Mouse (Mus musculus): ENCODE results near the gene Stard13. TPM values are rescaled to one million over a fixed set of nuclear protein-coding genes. Genes with fewer than 3 reads are reported as not detected.

The Stard13 gene
- total and polyA plus RNA-seq, 3 experiments, result not detected

GRCm38 (mm10) chr5:151046131-151046530 lies 187.5 kb downstream of the Stard13 start (continued):
- TF ChIP-seq ETS1 (IDR thresholded peaks at IDR 0.05; ENCODE audit: low read depth, low read length) (no peak), ZKSCAN1 (IDR thresholded peaks at IDR 0.05; ENCODE audit: low read depth, low read length) (no peak), SIN3A (IDR thresholded peaks at IDR 0.05; ENCODE audit: low read length) (no peak)

GRCm38 (mm10) chr5:151042911-151043310 lies 190.7 kb downstream of the Stard13 start:
- Histone ChIP-seq H3K27me3 (ENCODE audit: control insufficient read depth in 1 of 2, insufficient read depth in 2 of 2, low read length in 2 of 2) (no peaks in the 10 kb centered on the region), H3K9me3 (replicated peaks; ENCODE audit: insufficient read depth, low read length) (no peaks in the 10 kb centered on the region), H3K4me1 (ENCODE audit: control insufficient read depth in 1 of 2, insufficient read depth in 2 of 2, low read length in 2 of 2) (no peaks in the 10 kb centered on the region), H3K36me3 (ENCODE audit: control insufficient read depth in 1 of 2, insufficient read depth in 2 of 2, low read length in 2 of 2) (no peaks in the 10 kb centered on the region), H3K79me2 (ENCODE audit: control insufficient read depth, insufficient read depth, low read length, poor library complexity) (no peaks in the 10 kb centered on the region), H3K9ac (ENCODE audit: control insufficient read depth, low read depth, low read length, poor library complexity, severe bottlenecking) (no peak overlapping the region), H3K27ac (ENCODE audit: control insufficient read depth, low read depth, low read length) (no peak overlapping the region), H3K4me3 (ENCODE audit: control insufficient read depth in 1 of 2, insufficient read depth in 1 of 2, low read depth in 2 of 2, low read length in 2 of 2) (no peak overlapping the region)
- TF ChIP-seq HCFC1 (IDR thresholded peaks at IDR 0.05; ENCODE audit: low read depth, low read length) (no peak), TCF12 (IDR thresholded peaks at IDR 0.05; ENCODE audit: low read depth, low read length) (no peak), MXI1 (IDR thresholded peaks at IDR 0.05; ENCODE audit: low read depth, low read length) (no peak), GATA1 (IDR thresholded peaks at IDR 0.05; ENCODE audit: low read depth, low read length) (no peak), MAFK (IDR thresholded peaks at IDR 0.05; ENCODE audit: borderline replicate concordance, low read depth, low read length) (no peak), ZMIZ1 (IDR thresholded peaks at IDR 0.05; ENCODE audit: low read depth, low read length) (no peak), ELF1 (IDR thresholded peaks at IDR 0.05; ENCODE audit: low read depth, low read length) (no peak), CHD2 (IDR thresholded peaks at IDR 0.05; ENCODE audit: low read length) (no peak), POLR2AphosphoS2 (IDR thresholded peaks at IDR 0.05; ENCODE audit: low read length) (no peak), JUND (IDR thresholded peaks at IDR 0.05; ENCODE audit: low read depth, low read length) (no peak), E2F4 (IDR thresholded peaks at IDR 0.05; ENCODE audit: borderline replicate concordance, low read depth, low read length) (no peak), MEF2A (IDR thresholded peaks at IDR 0.05; ENCODE audit: extremely low read depth, insufficient replicate concordance, low read depth, low read length, poor library complexity, severe bottlenecking) (no peak), RAD21 (IDR thresholded peaks at IDR 0.05; ENCODE audit: low read depth, low read length) (no peak), UBTF (IDR thresholded peaks at IDR 0.05; ENCODE audit: borderline replicate concordance, insufficient read depth, low read depth, low read length) (no peak), TBP (IDR thresholded peaks at IDR 0.05; ENCODE audit: low read depth, low read length) (no peak)
- no peak for DNase-seq (ENCODE audit: low read depth, low spot score)

- no peaks in the 10 kb centered on the region for H3K27me3 ChIP-seq (ENCODE audit: control insufficient read depth in 1 of 2, insufficient read depth in 2 of 2, low read length in 2 of 2)
- no peak for TF ChIP-seq MAX (IDR thresholded peaks at IDR 0.05; ENCODE audit: low read length)
- no peak for TF ChIP-seq USF1 (IDR thresholded peaks at IDR 0.05; ENCODE audit: low read depth, low read length)
- TF ChIP-seq RAD21 (IDR thresholded peaks at IDR 0.05; ENCODE audit: low read depth, low read length), result no peak
- no peak for TF ChIP-seq ZKSCAN1 (IDR thresholded peaks at IDR 0.05; ENCODE audit: low read depth, low read length)
- no peak for TF ChIP-seq ZMIZ1 (IDR thresholded peaks at IDR 0.05; ENCODE audit: low read depth, low read length)
- TF ChIP-seq TCF12 (IDR thresholded peaks at IDR 0.05; ENCODE audit: low read depth, low read length), result no peak
- no peak for TF ChIP-seq RCOR1 (IDR thresholded peaks at IDR 0.05; ENCODE audit: low read depth, low read length)
- no peak for TF ChIP-seq TAL1 (IDR thresholded peaks at IDR 0.05; ENCODE audit: low read length)
- no peak for TF ChIP-seq ETS1 (IDR thresholded peaks at IDR 0.05; ENCODE audit: low read depth, low read length)
- TF ChIP-seq GATA1 (IDR thresholded peaks at IDR 0.05; ENCODE audit: low read depth, low read length), result no peak
- no peak for TF ChIP-seq CHD2 (IDR thresholded peaks at IDR 0.05; ENCODE audit: low read length)
- no peaks in the 10 kb centered on the region for H3K9me3 ChIP-seq (replicated peaks; ENCODE audit: insufficient read depth, low read length)
- H3K27ac ChIP-seq (ENCODE audit: control insufficient read depth, low read depth, low read length), result no peak overlapping the region
- H3K36me3 ChIP-seq (ENCODE audit: control insufficient read depth in 1 of 2, insufficient read depth in 2 of 2, low read length in 2 of 2), result no peaks in the 10 kb centered on the region
- no peaks in the 10 kb centered on the region for H3K79me2 ChIP-seq (ENCODE audit: control insufficient read depth, insufficient read depth, low read length, poor library complexity)
- H3K4me3 ChIP-seq (ENCODE audit: control insufficient read depth in 1 of 2, insufficient read depth in 1 of 2, low read depth in 2 of 2, low read length in 2 of 2), result no peak overlapping the region
- DNase-seq (ENCODE audit: low read depth, low spot score), result no peak
- H3K4me1 ChIP-seq (ENCODE audit: control insufficient read depth in 1 of 2, insufficient read depth in 2 of 2, low read length in 2 of 2), result no peaks in the 10 kb centered on the region
- H3K9ac ChIP-seq (ENCODE audit: control insufficient read depth, low read depth, low read length, poor library complexity, severe bottlenecking), result no peak overlapping the region
Observed at GRCm38 (mm10) chr5:151037871-151038270, 195.8 kb downstream of the Stard13 start.

All from MEL (cell line).